Mouse (Mus musculus): Measurements from ENCODE around the gene Hist1h4n.
"Not testable (repeated sequence)": the region's sequence is repeated elsewhere in the genome, so short reads cannot be mapped to it uniquely, and the experiment has no call there.

Hist1h4n gene

GRCm38 (mm10) chr13:21831418-21832394 lies at the start of gene Hist1h4n:
Gene Hist1h4n, minus strand, starts transcription at chr13:21832196.
- not testable (repeated sequence) for DNase-seq (ENCODE audit: low spot score)

DNA sequence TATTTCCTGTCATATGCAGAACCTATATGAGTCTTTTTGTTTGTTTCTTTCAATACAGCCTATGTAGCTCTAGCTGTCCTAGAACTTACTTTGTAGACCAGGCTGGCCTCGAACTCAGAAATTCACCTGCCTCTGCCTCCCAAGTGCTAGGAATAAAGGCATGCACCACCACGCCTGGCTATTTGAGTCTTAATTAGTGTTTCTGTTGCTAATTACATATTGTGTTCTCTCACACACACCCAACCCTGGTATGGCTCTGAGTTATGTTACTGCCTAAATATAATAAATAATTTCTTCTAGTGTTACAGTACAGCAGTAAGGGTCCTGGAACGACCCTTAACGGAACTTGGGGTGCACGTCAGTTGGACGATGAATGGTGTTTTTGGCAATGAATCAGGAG lies 48.7 kb upstream of the Hist1h4n start:
- no peak for DNase-seq (ENCODE audit: low spot score)

GRCm38 (mm10) chr13:21865503-21865902 lies 33.5 kb upstream of the Hist1h4n start:
- not testable (repeated sequence) for DNase-seq (ENCODE audit: low spot score)

DNA sequence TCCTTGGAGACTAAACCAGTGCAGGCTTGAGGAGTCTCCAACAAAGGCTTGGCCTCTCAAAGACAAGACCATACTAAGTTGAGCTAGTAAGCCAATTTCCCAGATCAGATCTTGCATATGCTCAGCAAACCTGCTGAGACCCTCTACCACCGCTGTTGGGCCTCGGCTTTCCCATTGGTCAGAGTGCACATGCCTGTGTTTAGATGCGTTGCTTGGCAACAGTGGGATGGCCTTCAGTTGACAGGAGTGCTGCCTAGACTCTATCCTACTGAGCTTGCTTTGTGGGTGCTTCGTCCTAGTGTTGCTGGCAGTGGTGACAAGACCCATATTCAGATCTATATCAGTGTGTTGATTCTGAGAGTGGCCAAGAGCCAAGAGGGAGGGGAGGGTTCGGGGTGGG lies 29.6 kb upstream of the Hist1h4n start:
- no peak for DNase-seq (ENCODE audit: low spot score)

- peak; percentile 81 for DNase-seq (ENCODE audit: low spot score)
Observed at GRCm38 (mm10) chr13:21855698-21856162, 23.7 kb upstream of the Hist1h4n start.

DNA sequence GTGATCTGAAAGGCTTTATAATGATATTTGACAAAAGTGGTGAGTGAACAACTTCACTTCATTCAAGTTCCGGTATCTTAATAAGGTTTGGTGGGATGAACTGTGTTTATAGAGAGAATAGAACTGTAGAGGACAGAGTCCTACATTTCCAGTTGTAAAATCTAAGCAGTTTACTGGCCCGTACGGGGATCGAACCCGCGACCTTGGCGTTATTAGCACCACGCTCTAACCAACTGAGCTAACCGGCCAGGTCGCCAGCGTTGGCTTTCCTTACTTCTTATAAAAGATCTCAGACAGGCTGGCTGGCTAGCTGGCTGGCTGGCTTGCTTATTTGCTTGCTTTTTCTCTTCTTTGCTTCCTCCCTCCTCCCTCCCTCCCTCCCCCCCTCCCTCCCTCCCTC lies 23.1 kb upstream of the Hist1h4n start:
- peak; percentile 81 for DNase-seq (ENCODE audit: low spot score)

GRCm38 (mm10) chr13:21852215-21852945 lies 20.4 kb upstream of the Hist1h4n start:
- DNase-seq (ENCODE audit: low spot score): peak; percentile 10

- DNase-seq (ENCODE audit: low spot score): not testable (repeated sequence)
Observed at GRCm38 (mm10) chr13:21850696-21851095, 18.7 kb upstream of the Hist1h4n start.

- DNase-seq (ENCODE audit: low spot score): peak; percentile 44
Observed at GRCm38 (mm10) chr13:21847883-21848282, 15.9 kb upstream of the Hist1h4n start.

GRCm38 (mm10) chr13:21846356-21846755 lies 14.4 kb upstream of the Hist1h4n start:
- DNase-seq (ENCODE audit: low spot score): not testable (repeated sequence)

- not testable (repeated sequence) for DNase-seq (ENCODE audit: low spot score)
Observed at GRCm38 (mm10) chr13:21840508-21840907, 8.5 kb upstream of the Hist1h4n start.

DNA sequence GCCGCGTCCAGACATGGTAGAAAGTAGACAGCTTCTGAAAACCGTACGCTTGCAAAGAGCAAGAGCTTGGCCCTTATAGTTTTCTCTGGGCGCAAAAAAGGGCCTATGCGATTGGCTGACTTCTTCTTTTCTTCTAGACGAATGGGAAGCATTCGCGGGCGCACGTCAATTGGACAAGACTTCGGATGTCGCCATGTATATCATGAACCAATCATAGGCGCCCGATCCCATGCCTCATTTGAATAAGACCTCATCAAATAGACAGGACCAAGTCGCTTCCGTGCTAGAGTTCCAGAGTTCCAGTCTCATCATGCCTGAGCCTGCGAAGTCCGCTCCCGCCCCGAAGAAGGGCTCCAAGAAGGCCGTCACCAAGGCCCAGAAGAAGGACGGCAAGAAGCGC lies 1.5 kb upstream of the Hist1h4n start, which contains the start of the genes Hist1h2ap and Hist1h2br:
Gene Hist1h2ap (minus strand): TSS at position 47 of the 400 bp plus-strand sequence.
Gene Hist1h2br (plus strand): TSS at position 283 of the 400 bp plus-strand sequence.
- not testable (repeated sequence) for DNase-seq (ENCODE audit: low spot score)

DNA sequence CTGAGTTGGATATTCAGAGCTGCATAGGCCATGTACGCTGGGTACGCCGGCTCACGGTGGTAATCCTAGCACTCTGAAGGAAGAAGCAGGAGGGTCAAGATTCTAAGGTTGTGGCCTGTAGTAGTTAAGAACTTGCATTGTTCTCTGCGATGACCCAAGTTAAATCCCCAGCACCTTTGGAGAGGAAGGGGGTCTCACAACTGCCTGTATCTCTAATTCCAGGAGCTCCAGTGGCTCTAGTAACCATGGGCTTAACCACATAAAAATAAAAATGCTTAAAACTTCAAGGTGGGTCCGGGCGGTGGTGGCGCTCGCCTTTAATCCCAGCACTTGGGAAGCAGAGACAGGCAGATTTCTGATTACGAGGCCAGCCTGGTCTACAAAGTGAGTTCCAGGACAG lies 1.7 kb downstream of the Hist1h4n start:
- DNase-seq (ENCODE audit: low spot score): peak; percentile 5

GRCm38 (mm10) chr13:21828511-21828910 lies 3.5 kb downstream of the Hist1h4n start:
- peak; percentile 5 for DNase-seq (ENCODE audit: low spot score)

DNA sequence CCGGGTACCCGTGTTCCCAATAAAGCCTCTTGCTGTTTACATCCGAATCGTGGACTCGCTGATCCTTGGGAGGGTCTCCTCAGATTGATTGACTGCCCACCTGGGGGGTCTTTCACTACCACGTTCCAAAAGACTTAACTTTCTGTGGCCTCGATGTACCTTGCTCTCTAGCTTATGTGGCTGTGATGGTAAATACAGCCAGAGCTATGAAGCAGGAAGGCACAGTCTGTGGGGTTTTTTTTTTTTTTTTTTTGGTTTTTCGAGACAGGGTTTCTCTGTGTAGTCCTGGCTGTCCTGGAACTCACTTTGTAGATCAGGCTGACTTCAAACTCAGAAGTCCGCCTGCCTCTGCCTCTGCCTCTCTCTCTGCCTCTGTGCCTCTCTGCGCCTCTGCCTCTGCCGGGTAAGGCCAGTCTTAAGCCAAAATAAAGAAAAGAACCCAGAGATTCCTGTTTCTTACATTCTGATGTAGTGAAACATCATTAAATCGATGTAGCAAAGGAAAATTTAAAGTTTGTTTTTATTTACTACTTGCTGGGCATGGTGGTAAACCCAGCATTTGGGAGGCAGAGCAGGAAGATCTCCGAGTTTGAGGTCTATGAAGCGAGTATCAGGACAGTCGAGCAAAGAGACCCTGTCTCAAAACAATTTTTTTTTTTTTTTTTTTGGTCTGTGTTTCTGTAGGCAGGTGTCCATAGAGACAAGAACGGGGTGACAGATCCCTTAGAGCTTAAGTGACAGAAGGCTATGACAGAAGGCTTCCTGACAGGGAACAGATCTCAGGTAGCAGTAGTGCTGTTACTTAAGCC lies 11.7 kb downstream of the Hist1h4n start:
- not testable (repeated sequence) for DNase-seq (ENCODE audit: low spot score)

- DNase-seq (ENCODE audit: low spot score): not testable (repeated sequence)
Observed at GRCm38 (mm10) chr13:21812092-21812491, 19.9 kb downstream of the Hist1h4n start.

GRCm38 (mm10) chr13:21811539-21811938 lies 20.5 kb downstream of the Hist1h4n start, which contains the start of gene Hist1h4m:
Gene Hist1h4m, plus strand, starts transcription at chr13:21811746.
- DNase-seq (ENCODE audit: low spot score): not testable (repeated sequence)

DNA sequence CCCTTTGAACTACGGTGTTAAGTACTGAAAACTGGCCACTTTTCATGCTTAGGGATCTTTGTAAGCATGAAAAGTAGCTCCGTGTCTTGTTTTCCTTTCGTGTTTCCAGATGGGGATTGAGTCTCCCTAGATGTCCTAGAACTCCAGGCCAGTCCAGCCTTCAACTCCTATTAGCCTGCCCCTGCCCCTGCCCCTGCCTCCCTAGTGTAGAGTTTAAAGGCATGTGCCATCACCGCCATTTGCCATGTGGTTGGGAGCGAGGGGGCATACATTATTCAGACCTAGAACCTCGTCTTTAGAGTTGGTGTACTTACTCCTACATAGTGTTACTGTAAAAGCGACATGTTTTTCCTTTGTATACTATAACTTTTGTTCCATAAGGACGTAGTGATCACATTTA lies 20.9 kb downstream of the Hist1h4n start:
- DNase-seq (ENCODE audit: low spot score): not testable (repeated sequence)

DNA sequence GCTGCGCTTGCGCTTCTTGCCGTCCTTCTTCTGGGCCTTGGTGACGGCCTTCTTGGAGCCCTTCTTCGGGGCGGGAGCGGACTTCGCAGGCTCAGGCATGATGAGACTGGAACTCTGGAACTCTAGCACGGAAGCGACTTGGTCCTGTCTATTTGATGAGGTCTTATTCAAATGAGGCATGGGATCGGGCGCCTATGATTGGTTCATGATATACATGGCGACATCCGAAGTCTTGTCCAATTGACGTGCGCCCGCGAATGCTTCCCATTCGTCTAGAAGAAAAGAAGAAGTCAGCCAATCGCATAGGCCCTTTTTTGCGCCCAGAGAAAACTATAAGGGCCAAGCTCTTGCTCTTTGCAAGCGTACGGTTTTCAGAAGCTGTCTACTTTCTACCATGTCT lies 21.9 kb downstream of the Hist1h4n start, which contains the start of the genes Hist1h2bq and Hist1h2ao:
Gene Hist1h2bq (minus strand): TSS at position 125 of the 400 bp plus-strand sequence.
Gene Hist1h2ao (plus strand): TSS at position 393 of the 400 bp plus-strand sequence.
- DNase-seq (ENCODE audit: low spot score): not testable (repeated sequence)

DNA sequence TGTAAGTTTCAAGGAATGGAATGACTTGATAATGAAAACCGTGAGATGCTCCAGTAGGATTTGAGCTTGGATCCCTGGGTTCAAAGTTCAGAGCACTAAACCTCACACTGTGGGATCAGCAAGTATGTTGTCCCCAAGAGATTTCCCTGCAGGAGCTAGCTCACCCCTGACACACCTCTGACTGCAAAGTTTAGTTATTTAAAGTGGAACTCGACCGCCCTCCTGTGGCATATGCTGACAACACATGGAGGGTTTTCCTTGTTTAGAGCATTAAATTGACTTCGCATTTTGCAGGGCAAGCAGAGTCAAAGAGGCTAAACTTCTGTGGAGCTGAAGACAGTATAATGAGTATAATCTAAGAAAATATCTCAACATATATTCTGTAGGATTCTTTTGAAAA lies 28.9 kb downstream of the Hist1h4n start:
- not testable (repeated sequence) for DNase-seq (ENCODE audit: low spot score)

DNA sequence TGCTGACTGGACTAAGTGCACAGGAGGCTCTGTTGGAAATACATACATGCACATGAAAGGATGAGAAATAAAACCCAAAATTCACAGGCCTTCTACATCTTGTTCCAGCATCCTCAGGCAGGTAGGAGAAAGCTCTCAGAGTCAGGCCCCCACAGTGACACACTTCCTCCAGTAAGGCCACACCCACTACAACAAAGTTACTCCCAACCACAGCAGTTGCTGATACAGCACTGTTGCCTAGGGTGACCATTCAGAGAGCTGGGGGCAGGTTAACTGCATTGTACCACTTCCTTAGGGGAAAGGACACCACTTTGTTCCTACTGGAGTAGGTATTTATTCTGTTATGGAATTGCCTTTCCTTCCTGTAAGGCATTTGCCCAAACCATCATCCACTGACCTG lies 34.8 kb downstream of the Hist1h4n start:
- DNase-seq (ENCODE audit: low spot score): not testable (repeated sequence)
